Mouse (Mus musculus): ENCODE results near the gene Tmem178b. TPM values are rescaled to one million over a fixed set of nuclear protein-coding genes. Genes with fewer than 3 reads are reported as not detected.

Tmem178b gene
- polyA plus RNA-seq, 1 experiment from 2014 or later: 32.4 TPM

DNA sequence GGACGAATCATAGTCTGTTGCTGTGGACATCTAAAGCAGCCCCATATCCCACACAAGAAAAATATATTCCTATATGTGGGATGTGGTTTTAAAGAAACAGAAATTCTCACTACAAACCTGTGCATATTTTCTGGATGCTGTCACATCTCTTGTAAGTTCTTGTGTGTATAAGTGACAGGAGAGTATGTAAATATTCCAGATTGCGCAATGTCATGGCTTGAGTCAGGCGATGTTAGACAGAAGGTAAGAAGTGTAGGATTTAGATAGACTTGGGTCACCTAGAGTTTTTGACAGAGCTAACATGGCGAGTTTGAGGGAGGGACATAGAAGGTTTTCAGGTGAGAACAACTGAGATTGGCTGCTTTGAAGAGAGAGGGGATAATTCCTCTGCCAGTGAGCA, 228.7 kb downstream of the Tmem178b start:
- Histone ChIP-seq H3K27ac (replicated peaks) (no peak overlapping the region; the same call in 1 of the 2 replicates), H3K27me3 (replicated peaks) (no peaks in the 10 kb centered on the region)
- 88% methylated on average over 4 of the region's 4 CpGs for WGBS

DNA sequence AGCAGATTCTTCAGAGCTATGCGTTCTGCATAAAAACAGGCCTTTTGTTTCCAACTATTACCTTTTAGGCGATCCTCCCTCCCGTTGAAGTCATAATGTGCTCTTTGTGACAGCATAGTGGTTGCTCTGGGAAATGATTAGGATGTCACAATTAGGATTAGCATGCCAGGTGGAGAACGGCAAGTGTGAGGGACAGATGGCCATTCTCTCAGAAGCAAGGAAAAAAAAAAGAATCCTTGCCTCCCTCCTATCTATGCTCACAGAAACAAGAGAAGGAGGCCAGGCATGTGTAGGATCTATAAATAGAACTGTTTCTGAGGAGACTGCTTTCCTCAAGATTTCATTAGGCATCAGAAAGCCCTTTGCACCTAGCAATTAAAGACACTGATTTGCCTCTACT, 229.8 kb downstream of the Tmem178b start:
- Histone ChIP-seq H3K27ac (replicated peaks) (peak overlapping the region; percentile 49), H3K9me3 (replicated peaks) (no peaks in the 10 kb centered on the region), H3K9ac (replicated peaks) (no peak overlapping the region), H3K4me2 (no peak overlapping the region), H3K36me3 (no peaks in the 10 kb centered on the region), H3K4me1 (peaks cover 22% of the 10 kb centered on the region), H3K4me3 (replicated peaks) (no peak overlapping the region), H3K27me3 (replicated peaks) (no peaks in the 10 kb centered on the region)
- 31% methylated on average over 4 of the region's 4 CpGs for WGBS
- no peak for ATAC-seq (ENCODE audit: low FRiP score)

More for the DNA sequence above, 228.7 kb downstream of the Tmem178b start:
- no peaks in the 10 kb centered on the region for H3K9me3 ChIP-seq (replicated peaks)
- ATAC-seq (ENCODE audit: low FRiP score): no peak
- no peak overlapping the region for H3K9ac ChIP-seq (replicated peaks)
- no peak overlapping the region for H3K4me2 ChIP-seq
- no peaks in the 10 kb centered on the region for H3K36me3 ChIP-seq
- H3K4me3 ChIP-seq (replicated peaks): no peak overlapping the region
- peaks cover 24% of the 10 kb centered on the region for H3K4me1 ChIP-seq

GRCm38 (mm10) chr6:40110029-40110428, 237.0 kb downstream of the Tmem178b start:
- Histone ChIP-seq H3K27ac (replicated peaks) (no peak overlapping the region; the same call in 1 of the 2 replicates), H3K27me3 (replicated peaks) (no peaks in the 10 kb centered on the region), H3K9me3 (replicated peaks) (no peaks in the 10 kb centered on the region), H3K36me3 (no peaks in the 10 kb centered on the region), H3K4me3 (replicated peaks) (no peak overlapping the region), H3K4me2 (no peak overlapping the region), H3K9ac (replicated peaks) (no peak overlapping the region), H3K4me1 (peaks cover 34% of the 10 kb centered on the region)
- ATAC-seq (ENCODE audit: low FRiP score): no peak
- 79% methylated on average over 5 of the region's 5 CpGs for WGBS

GRCm38 (mm10) chr6:40110729-40111128, 237.7 kb downstream of the Tmem178b start:
- H3K9ac ChIP-seq (replicated peaks): no peak overlapping the region
- no peaks in the 10 kb centered on the region for H3K9me3 ChIP-seq (replicated peaks)
- no peaks in the 10 kb centered on the region for H3K36me3 ChIP-seq
- WGBS: 79% methylated on average over 2 of the region's 2 CpGs
- H3K4me2 ChIP-seq: no peak overlapping the region
- H3K4me1 ChIP-seq: peaks cover 39% of the 10 kb centered on the region
- no peak overlapping the region for H3K27ac ChIP-seq (replicated peaks)
- no peaks in the 10 kb centered on the region for H3K27me3 ChIP-seq (replicated peaks)
- H3K4me3 ChIP-seq (replicated peaks): no peak overlapping the region
- no peak for ATAC-seq (ENCODE audit: low FRiP score)

GRCm38 (mm10) chr6:40112488-40112887, 239.4 kb downstream of the Tmem178b start:
- Histone ChIP-seq H3K4me3 (replicated peaks) (no peak overlapping the region), H3K9ac (replicated peaks) (no peak overlapping the region), H3K27me3 (replicated peaks) (no peaks in the 10 kb centered on the region), H3K9me3 (replicated peaks) (no peaks in the 10 kb centered on the region), H3K4me2 (no peak overlapping the region), H3K4me1 (peaks cover 41% of the 10 kb centered on the region), H3K27ac (replicated peaks) (peak overlapping the region; percentile 37; the same call in 1 of the 2 replicates), H3K36me3 (no peaks in the 10 kb centered on the region)
- WGBS: 71% methylated on average over 10 of the region's 10 CpGs
- no peak for ATAC-seq (ENCODE audit: low FRiP score)

DNA sequence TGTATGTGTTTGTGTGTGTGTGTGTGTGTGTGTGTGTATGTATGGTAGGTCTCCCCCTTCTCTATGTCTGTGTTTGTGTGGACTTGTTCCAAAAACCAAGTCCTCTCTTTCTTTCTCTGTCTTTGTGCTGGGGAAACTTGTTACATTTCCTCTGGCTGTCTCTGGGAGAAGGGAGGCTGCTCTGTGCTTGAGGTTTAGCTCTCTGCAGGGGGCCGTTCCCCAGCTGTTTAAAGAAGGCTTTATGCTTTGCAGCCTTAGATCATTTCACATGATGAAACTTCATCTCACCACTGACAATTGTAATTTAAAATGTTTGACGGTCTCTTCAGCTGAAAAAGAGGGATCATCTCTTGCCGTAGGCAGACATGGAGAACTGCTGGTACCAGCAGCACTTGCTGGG, 243.2 kb downstream of the Tmem178b start:
- no peak for ATAC-seq (ENCODE audit: low FRiP score)
- Histone ChIP-seq H3K36me3 (no peaks in the 10 kb centered on the region), H3K4me1 (peaks cover 27% of the 10 kb centered on the region), H3K9ac (replicated peaks) (no peak overlapping the region), H3K4me3 (replicated peaks) (no peak overlapping the region), H3K4me2 (no peak overlapping the region), H3K27ac (replicated peaks) (0 out of 2 replicates have a peak overlapping the region, but pooled peaks have one; percentile 20), H3K27me3 (replicated peaks) (no peaks in the 10 kb centered on the region), H3K9me3 (replicated peaks) (no peaks in the 10 kb centered on the region)
- WGBS: 49% methylated on average over 3 of the region's 3 CpGs

GRCm38 (mm10) chr6:40120176-40120575, 247.1 kb downstream of the Tmem178b start:
- H3K36me3 ChIP-seq: no peaks in the 10 kb centered on the region
- H3K4me1 ChIP-seq: peaks cover 9% of the 10 kb centered on the region
- H3K4me3 ChIP-seq (replicated peaks): no peak overlapping the region
- H3K27ac ChIP-seq (replicated peaks): no peak overlapping the region
- WGBS: 94% methylated on average over 2 of the region's 2 CpGs
- no peaks in the 10 kb centered on the region for H3K27me3 ChIP-seq (replicated peaks)
- H3K4me2 ChIP-seq: no peak overlapping the region
- H3K9ac ChIP-seq (replicated peaks): no peak overlapping the region
- no peaks in the 10 kb centered on the region for H3K9me3 ChIP-seq (replicated peaks)
- ATAC-seq (ENCODE audit: low FRiP score): no peak

GRCm38 (mm10) chr6:40121494-40121893, 248.4 kb downstream of the Tmem178b start:
- 0 out of 2 replicates have a peak, but pooled peaks have one; percentile 56 for ATAC-seq (ENCODE audit: low FRiP score)
- Histone ChIP-seq H3K4me2 (no peak overlapping the region), H3K27me3 (replicated peaks) (no peaks in the 10 kb centered on the region), H3K4me1 (peaks cover 6% of the 10 kb centered on the region), H3K27ac (replicated peaks) (peak overlapping the region; percentile 10; the same call in 1 of the 2 replicates), H3K4me3 (replicated peaks) (no peak overlapping the region), H3K9ac (replicated peaks) (no peak overlapping the region), H3K9me3 (replicated peaks) (no peaks in the 10 kb centered on the region), H3K36me3 (no peaks in the 10 kb centered on the region)
- WGBS: 51% methylated on average over 4 of the region's 4 CpGs

DNA sequence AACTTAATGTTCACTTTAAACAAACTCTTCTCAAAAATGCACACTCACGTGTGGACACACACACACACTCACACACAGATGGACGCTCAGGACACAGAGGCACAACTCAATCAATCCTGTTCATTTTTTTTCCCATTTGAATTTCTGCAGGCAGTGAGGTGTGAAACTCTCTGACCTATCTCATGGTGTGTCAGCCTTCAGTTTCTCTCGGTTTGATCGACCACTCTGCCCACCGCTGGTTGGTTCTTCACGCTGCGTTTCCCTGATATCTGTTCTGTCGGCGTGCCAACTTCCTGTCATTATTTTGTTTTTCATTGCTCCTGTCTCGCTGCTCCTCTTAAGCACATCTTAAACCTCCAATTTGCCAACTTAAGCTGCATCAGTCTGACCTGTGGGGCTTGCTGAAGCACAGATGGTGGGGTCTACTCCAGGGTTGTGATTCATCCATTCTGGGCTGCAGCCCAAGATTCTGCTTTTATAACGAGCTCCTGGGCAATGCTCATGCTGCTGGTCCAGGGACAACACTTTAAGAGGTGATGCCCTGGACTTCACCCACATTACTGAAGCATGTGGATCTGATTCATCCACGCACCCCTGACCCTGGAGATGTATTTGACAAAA, 250.1 kb downstream of the Tmem178b start:
- no peaks in the 10 kb centered on the region for H3K9me3 ChIP-seq (replicated peaks)
- 67% methylated on average over 12 of the region's 12 CpGs for WGBS
- no peaks in the 10 kb centered on the region for H3K27me3 ChIP-seq (replicated peaks)
- peaks cover 6% of the 10 kb centered on the region for H3K4me1 ChIP-seq
- H3K27ac ChIP-seq (replicated peaks): no peak overlapping the region
- no peak overlapping the region for H3K4me3 ChIP-seq (replicated peaks)
- no peak overlapping the region for H3K9ac ChIP-seq (replicated peaks)
- no peak for ATAC-seq (ENCODE audit: low FRiP score)
- no peak overlapping the region for H3K4me2 ChIP-seq
- no peaks in the 10 kb centered on the region for H3K36me3 ChIP-seq

- no peak overlapping the region for H3K9ac ChIP-seq (replicated peaks)
- H3K27me3 ChIP-seq (replicated peaks): no peaks in the 10 kb centered on the region
- H3K4me3 ChIP-seq (replicated peaks): no peak overlapping the region
- peaks cover 6% of the 10 kb centered on the region for H3K4me1 ChIP-seq
- no peak overlapping the region for H3K4me2 ChIP-seq
- H3K27ac ChIP-seq (replicated peaks): no peak overlapping the region
- H3K36me3 ChIP-seq: no peaks in the 10 kb centered on the region
- no peak for ATAC-seq (ENCODE audit: low FRiP score)
- H3K9me3 ChIP-seq (replicated peaks): no peaks in the 10 kb centered on the region
Observed at GRCm38 (mm10) chr6:40123960-40124359, 250.9 kb downstream of the Tmem178b start.

- H3K4me3 ChIP-seq (replicated peaks): no peak overlapping the region
- no peak overlapping the region for H3K9ac ChIP-seq (replicated peaks)
- peaks cover 13% of the 10 kb centered on the region for H3K4me1 ChIP-seq
- no peak overlapping the region for H3K4me2 ChIP-seq
- no peak for ATAC-seq (ENCODE audit: low FRiP score)
- no peaks in the 10 kb centered on the region for H3K9me3 ChIP-seq (replicated peaks)
- H3K36me3 ChIP-seq: no peaks in the 10 kb centered on the region
- H3K27me3 ChIP-seq (replicated peaks): no peaks in the 10 kb centered on the region
- 80% methylated on average over 6 of the region's 6 CpGs for WGBS
- no peak overlapping the region for H3K27ac ChIP-seq (replicated peaks)
Observed at GRCm38 (mm10) chr6:40128716-40129115, 255.6 kb downstream of the Tmem178b start.

DNA sequence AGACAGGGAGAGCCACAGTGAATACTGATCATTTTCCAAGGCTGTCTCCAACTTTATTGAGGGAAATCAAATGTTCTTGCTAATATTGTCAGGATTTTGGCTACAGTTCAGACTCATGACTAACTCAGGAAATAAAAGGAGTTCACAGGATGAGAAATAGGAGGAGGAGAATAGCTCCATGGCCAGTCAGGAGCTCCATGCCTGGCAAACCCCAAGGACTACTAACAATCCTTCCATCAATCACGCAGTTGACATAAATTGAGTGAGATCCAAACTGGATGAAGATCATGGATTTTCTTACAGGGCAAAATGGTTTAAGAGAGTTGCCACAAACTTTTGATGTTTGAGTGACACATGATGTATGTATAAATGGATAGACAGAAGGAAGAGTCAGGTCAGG, 258.9 kb downstream of the Tmem178b start:
- H3K4me2 ChIP-seq: no peak overlapping the region
- no peak for ATAC-seq (ENCODE audit: low FRiP score)
- no peak overlapping the region for H3K4me3 ChIP-seq (replicated peaks)
- no peak overlapping the region for H3K27ac ChIP-seq (replicated peaks)
- no peak overlapping the region for H3K9ac ChIP-seq (replicated peaks)
- H3K27me3 ChIP-seq (replicated peaks): no peaks in the 10 kb centered on the region
- H3K9me3 ChIP-seq (replicated peaks): no peaks in the 10 kb centered on the region
- H3K36me3 ChIP-seq: no peaks in the 10 kb centered on the region
- whole genome bisulfite sequencing: 97% methylated on average over 1 of the region's 1 CpGs
- peaks cover 17% of the 10 kb centered on the region for H3K4me1 ChIP-seq
